Mouse (Mus musculus) lung, adult 2 months (tissue): ENCODE data around the gene Vwa7.

ENCODE experiments used
- CTCF ChIP-seq: fragments of 200-500 bp; IDR thresholded peaks from 2 replicates; pipeline ENCODE4 v1.5.1; 2011; ENCODE audit warnings: mild to moderate bottlenecking, low read length, control low read depth; ENCODE audit not compliant: insufficient read depth
- POLR2A ChIP-seq: fragments of 200-500 bp; IDR thresholded peaks from 2 replicates; pipeline ENCODE4 v1.6.1; 2011; ENCODE audit warnings: low read depth, mild to moderate bottlenecking, control low read depth, low read length, borderline replicate concordance; ENCODE audit errors: extremely low read depth

GRCm38 (mm10) chr17:35064378-35064877, 48.0 kb downstream of the Vwa7 start:
- TF ChIP-seq POLR2A (no peak), CTCF (no peak)
